Mouse (Mus musculus) kidney, postnatal 10 days (tissue): ENCODE data around the gene Dpp4.

ENCODE experiments used
- DNase-seq: peaks from one replicate; pipeline ENCODE4 v3.0.0; 2021; ENCODE audit warnings: mixed read lengths

Gene Dpp4

GRCm38 (mm10) chr2:62408701-62409201, 3.3 kb downstream of the Dpp4 start:
- DNase-seq, result peak; percentile 18

- no peak for DNase-seq
Measured at GRCm38 (mm10) chr2:62408216-62408615, 3.8 kb downstream of the Dpp4 start.

GRCm38 (mm10) chr2:62403556-62404135, 8.4 kb downstream of the Dpp4 start:
- peak; percentile 18 for DNase-seq

- no peak for DNase-seq
Measured at GRCm38 (mm10) chr2:62401011-62401410, 11.0 kb downstream of the Dpp4 start.

GRCm38 (mm10) chr2:62399832-62400231, 12.2 kb downstream of the Dpp4 start:
- DNase-seq, result no peak

- no peak for DNase-seq
Measured at GRCm38 (mm10) chr2:62399361-62399760, 12.7 kb downstream of the Dpp4 start.

GRCm38 (mm10) chr2:62398115-62398875, 13.7 kb downstream of the Dpp4 start:
- DNase-seq, result no peak

GRCm38 (mm10) chr2:62397661-62398060, 14.4 kb downstream of the Dpp4 start:
- DNase-seq, result no peak

GRCm38 (mm10) chr2:62396799-62397198, 15.2 kb downstream of the Dpp4 start:
- DNase-seq, result no peak

- no peak for DNase-seq
Measured at GRCm38 (mm10) chr2:62394800-62395199, 17.2 kb downstream of the Dpp4 start.

GRCm38 (mm10) chr2:62392098-62392497, 19.9 kb downstream of the Dpp4 start:
- no peak for DNase-seq

- DNase-seq, result no peak
Measured at GRCm38 (mm10) chr2:62390961-62391461, 21.0 kb downstream of the Dpp4 start.

GRCm38 (mm10) chr2:62390305-62390704, 21.7 kb downstream of the Dpp4 start:
- no peak for DNase-seq

GRCm38 (mm10) chr2:62388841-62389240, 23.2 kb downstream of the Dpp4 start:
- no peak for DNase-seq

GRCm38 (mm10) chr2:62383196-62383595, 28.8 kb downstream of the Dpp4 start:
- no peak for DNase-seq

GRCm38 (mm10) chr2:62382440-62382839, 29.6 kb downstream of the Dpp4 start:
- no peak for DNase-seq

- no peak for DNase-seq
Measured at GRCm38 (mm10) chr2:62381756-62382155, 30.3 kb downstream of the Dpp4 start.

- no peak for DNase-seq
Measured at GRCm38 (mm10) chr2:62373692-62374091, 38.3 kb downstream of the Dpp4 start.

GRCm38 (mm10) chr2:62370048-62370447, 42.0 kb downstream of the Dpp4 start:
- DNase-seq, result no peak

- no peak for DNase-seq
Measured at GRCm38 (mm10) chr2:62368349-62369053, 43.5 kb downstream of the Dpp4 start.

GRCm38 (mm10) chr2:62363606-62364005, 48.4 kb downstream of the Dpp4 start:
- DNase-seq, result no peak

- peak; percentile 17 for DNase-seq
Measured at GRCm38 (mm10) chr2:62362211-62362610, 49.8 kb downstream of the Dpp4 start.

GRCm38 (mm10) chr2:62361514-62361913, 50.5 kb downstream of the Dpp4 start:
- DNase-seq, result no peak

- no peak for DNase-seq
Measured at GRCm38 (mm10) chr2:62360872-62361271, 51.2 kb downstream of the Dpp4 start.
